ENCODE assay signal across 29 mouse cellular contexts in genomic region chr2:85004341-85004740, GRCm38 (mm10). TPM values are rescaled to one million over a fixed set of nuclear protein-coding genes. Genes with fewer than 3 reads are reported as not detected.
DNase-seq lines count a peak whose midpoint lies in the region; ATAC-seq and TF ChIP-seq lines count a peak whose summit lies in the region.
"Had no signal": no experiment of that assay in that cellular context is flagged by ENCODE, and none has a peak within 500 bp of the region (broad histone marks: within the 10 kb centered on the region; RNA-seq: fewer than 3 reads in every experiment).

No protein-coding gene starts in this region.

- H3K4me1 ChIP-seq in cortical plate, adult 2 months (ENCODE audit: control insufficient read depth, insufficient read depth, low read length) = 0 out of 2 replicates have a peak, but pooled peaks cover 1% of the 10 kb centered on the region
- H3K4me1 ChIP-seq: forebrain, embryonic 13.5 days; limb, embryonic 12.5 days; midbrain, embryonic 15.5 days had no signal

- 0 out of 2 replicates have a peak overlapping the region, but pooled peaks have one; percentile 6 for H3K27ac ChIP-seq in cortical plate, adult 2 months (ENCODE audit: insufficient read depth, low read length)
- H3K27ac ChIP-seq: embryonic facial prominence, embryonic 10.5 days; forebrain, embryonic 13.5 days; heart, embryonic 10.5 days; limb, embryonic 12.5 days; liver, embryonic 13.5 days; midbrain, embryonic 15.5 days had no signal

- no peak for TF ChIP-seq CTCF in cortical plate, adult 2 months (IDR thresholded peaks at IDR 0.05; ENCODE audit: extremely low read depth, insufficient read depth, low read length)

- no peak for ATAC-seq in erythroblast, adult 5-6 weeks (replicated peaks; ENCODE audit: low FRiP score, poor library complexity, severe bottlenecking)
- ATAC-seq: forebrain, embryonic 13.5 days; midbrain, embryonic 15.5 days; Patski had no signal

- no peak for TF ChIP-seq POLR2A in cortical plate, adult 2 months (IDR thresholded peaks at IDR 0.05; ENCODE audit: extremely low read depth, insufficient read depth, low read length)

- peak; percentile 59 for DNase-seq in right cerebral cortex, adult 18-20 months
- no peak for DNase-seq in right cerebral cortex, postnatal 4 days
- peak; percentile 47 to 50 for DNase-seq in right cerebral cortex, adult 2 months (ENCODE audit: low spot score in 2 of 2)
- DNase-seq in gastrocnemius, adult 8-10 months (ENCODE audit: low spot score in 2 of 2) = no peak
- no peak for DNase-seq in embryo, embryonic 10 days (ENCODE audit: low spot score)
- DNase-seq: adrenal gland, postnatal 25 days; cerebellum, adult 11-12 months; cerebellum, postnatal 25 days; kidney, adult 9 months; kidney, postnatal 25 days; liver, embryonic 13.5 days; lung, embryonic 14.5 days; lung, postnatal 36 days; thymus, adult 2 months had no signal

- no peak overlapping the region for H3K4me3 ChIP-seq in cortical plate, adult 2 months (ENCODE audit: insufficient read depth, low read length)
- H3K4me3 ChIP-seq: embryonic facial prominence, embryonic 10.5 days; forebrain, embryonic 13.5 days; heart, embryonic 10.5 days; limb, embryonic 12.5 days; liver, embryonic 13.5 days; midbrain, embryonic 15.5 days; myocyte had no signal

RNA-seq across cellular contexts. Expression of gene Prg3, which starts 16.3 kb away (rescaled TPM):
- polyA plus RNA-seq in cortical plate, adult 2 months (2012; rRNA removed) = not detected in 2 replicates
- total RNA-seq in gastrocnemius, adult 8-10 months (2022) = not detected
- 21.7 and 30.7 TPM in 2 replicates for total RNA-seq in erythroblast, adult 5-6 weeks (2015; ENCODE audit: low replicate concordance)
- 20.4 and 21.9 TPM in 2 replicates for total RNA-seq in erythroblast, adult 5-6 weeks (2017; ENCODE audit: low replicate concordance)
- total RNA-seq: adrenal gland, postnatal 25 days; layer of hippocampus, postnatal 10 days; megakaryocyte-erythroid progenitor cell, adult 5-6 weeks had no signal
- polyA plus RNA-seq: embryonic facial prominence, embryonic 10.5 days; forebrain, embryonic 13.5 days; gonadal fat pad, adult 2 months; heart, postnatal 0 days; hindbrain, embryonic 11.5 days; limb, embryonic 12.5 days; lung, embryonic 14.5 days; midbrain, embryonic 15.5 days; myocyte; neural tube, embryonic 14.5 days; Patski had no signal

RNA-seq across cellular contexts. Expression of gene Prg2, which starts 24.1 kb away (rescaled TPM):
- 0.17 TPM in 1 of 2 replicates, not detected in the other for polyA plus RNA-seq in cortical plate, adult 2 months (2012; rRNA removed)
- not detected for total RNA-seq in gastrocnemius, adult 8-10 months (2022)
- 140 and 215 TPM in 2 replicates for total RNA-seq in erythroblast, adult 5-6 weeks (2015; ENCODE audit: low replicate concordance)
- total RNA-seq in erythroblast, adult 5-6 weeks (2017; ENCODE audit: low replicate concordance) = 429 and 503 TPM in 2 replicates
- total RNA-seq: adrenal gland, postnatal 25 days; layer of hippocampus, postnatal 10 days had no signal
- polyA plus RNA-seq: forebrain, embryonic 13.5 days; heart, postnatal 0 days; hindbrain, embryonic 11.5 days; lung, embryonic 14.5 days; myocyte; neural tube, embryonic 14.5 days; Patski had no signal

RNA-seq across cellular contexts. Expression of gene Ssrp1, which starts 32.7 kb away (rescaled TPM):
- polyA plus RNA-seq in cortical plate, adult 2 months (2012; rRNA removed) = 92.4 and 110 TPM in 2 replicates
- total RNA-seq in gastrocnemius, adult 8-10 months (2022) = 10 to 100 TPM; 20.2 to 27.0 (median 23.5) TPM
- 54.8 and 61.9 TPM in 2 replicates for total RNA-seq in erythroblast, adult 5-6 weeks (2015; ENCODE audit: low replicate concordance)
- total RNA-seq in erythroblast, adult 5-6 weeks (2017; ENCODE audit: low replicate concordance) = 111 and 113 TPM in 2 replicates

RNA-seq across cellular contexts. Expression of gene P2rx3, which starts 32.9 kb away (rescaled TPM):
- polyA plus RNA-seq in cortical plate, adult 2 months (2012; rRNA removed) = 1.7 and 2.2 TPM in 2 replicates
- under 1 TPM; 0.44 to 0.72 (median 0.63) TPM for total RNA-seq in gastrocnemius, adult 8-10 months (2022)
- not detected in 2 replicates for total RNA-seq in erythroblast, adult 5-6 weeks (2015; ENCODE audit: low replicate concordance)
- total RNA-seq in erythroblast, adult 5-6 weeks (2017; ENCODE audit: low replicate concordance) = not detected in 2 replicates

RNA-seq across cellular contexts. Expression of gene Tnks1bp1, which starts 43.5 kb away (rescaled TPM):
- 55.4 and 62.8 TPM in 2 replicates for polyA plus RNA-seq in cortical plate, adult 2 months (2012; rRNA removed)
- 10 to 100 TPM; 17.9 to 27.1 (median 23.5) TPM for total RNA-seq in gastrocnemius, adult 8-10 months (2022)
- total RNA-seq in erythroblast, adult 5-6 weeks (2015; ENCODE audit: low replicate concordance) = not detected in 2 replicates
- total RNA-seq in erythroblast, adult 5-6 weeks (2017; ENCODE audit: low replicate concordance) = 1.2 and 1.5 TPM in 2 replicates

Comparison
In these comparisons a context has a peak if more than half of its experiments do, and no peak if none do; other contexts are left out.
1. DNase-seq: peak in right cerebral cortex, adult 18-20 months (single experiment) and right cerebral cortex, adult 2 months (2 of 2); none in right cerebral cortex, postnatal 4 days (single experiment), gastrocnemius, adult 8-10 months (0 of 2) and embryo, embryonic 10 days (single experiment).
2. RNA of gene Prg3, which starts 16.3 kb away (total RNA-seq): 20.4 to 30.7 TPM in erythroblast, adult 5-6 weeks; not detected in gastrocnemius, adult 8-10 months; every median in the first group is over 10 times any median in the second.
3. RNA of gene Prg2, which starts 24.1 kb away (total RNA-seq): 140 to 503 TPM in erythroblast, adult 5-6 weeks; not detected in gastrocnemius, adult 8-10 months; every median in the first group is over 100 times any median in the second.